Mouse (Mus musculus) adrenal gland (tissue): Measurements from ENCODE around the gene Irak2.
"Not testable (repeated sequence)": the region's sequence is repeated elsewhere in the genome, so short reads cannot be mapped to it uniquely, and the experiment has no call there.

Experiments
- intact Hi-C: fragments of 180-260 bp; cut with DNase I; formaldehyde crosslinking; loops from one replicate; pipeline ENCODE4 v1.15.1; 2025

Irak2 gene

GRCm38 (mm10) chr6:113664305-113664704, 26.0 kb downstream of the Irak2 start:
- intact Hi-C loops: no loop called here

- intact Hi-C loops: no loop called here
Observed at GRCm38 (mm10) chr6:113667611-113668122, 29.4 kb downstream of the Irak2 start.

GRCm38 (mm10) chr6:113668287-113669154, 30.3 kb downstream of the Irak2 start:
- intact Hi-C loops: no loop called here

- intact Hi-C loops: no loop called here
Observed at GRCm38 (mm10) chr6:113669821-113670220, 31.6 kb downstream of the Irak2 start.

- intact Hi-C loops: not testable (repeated sequence)
Observed at GRCm38 (mm10) chr6:113672029-113672428, 33.8 kb downstream of the Irak2 start.

GRCm38 (mm10) chr6:113672989-113673388, 34.7 kb downstream of the Irak2 start:
- intact Hi-C loops: no loop called here

- intact Hi-C loops: no loop called here
Observed at GRCm38 (mm10) chr6:113675234-113675633, 37.0 kb downstream of the Irak2 start.

- intact Hi-C loops: no loop called here
Observed at GRCm38 (mm10) chr6:113675991-113676390, 37.7 kb downstream of the Irak2 start.

GRCm38 (mm10) chr6:113677070-113677734, 38.9 kb downstream of the Irak2 start:
- intact Hi-C loops: no loop called here

GRCm38 (mm10) chr6:113678246-113679012, 40.2 kb downstream of the Irak2 start:
- intact Hi-C loops: no loop called here

GRCm38 (mm10) chr6:113679993-113680566, 41.8 kb downstream of the Irak2 start:
- intact Hi-C loops: loop anchor here (2.0 kb wide), 1 partner anchor 41 kb away; the partner anchor contains the start of gene Irak2

GRCm38 (mm10) chr6:113681271-113681670, 43.0 kb downstream of the Irak2 start:
- intact Hi-C loops: loop anchor here (2.0 kb wide), 1 partner anchor 42 kb away; the partner anchor contains the start of gene Irak2

- intact Hi-C loops: no loop called here
Observed at GRCm38 (mm10) chr6:113683081-113683825, 45.0 kb downstream of the Irak2 start.

- intact Hi-C loops: no loop called here
Observed at GRCm38 (mm10) chr6:113686551-113687125, 48.4 kb downstream of the Irak2 start.

GRCm38 (mm10) chr6:113690008-113690399, 51.7 kb downstream of the Irak2 start:
- intact Hi-C loops: no loop called here

GRCm38 (mm10) chr6:113690400-113691083, 52.3 kb downstream of the Irak2 start:
- intact Hi-C loops: no loop called here

GRCm38 (mm10) chr6:113691084-113691462, 52.8 kb downstream of the Irak2 start:
- intact Hi-C loops: no loop called here

- intact Hi-C loops: no loop called here
Observed at GRCm38 (mm10) chr6:113692661-113693133, 54.4 kb downstream of the Irak2 start.

- intact Hi-C loops: no loop called here
Observed at GRCm38 (mm10) chr6:113693377-113693776, 55.1 kb downstream of the Irak2 start.
